Mouse (Mus musculus) midbrain, embryonic 16.5 days (tissue): ENCODE measurements at regions not wholly inside any gene's neighbourhood (a gene's known extent, or its start where the extent isn't known, plus 50 kb on each side); places are given as distances from the start of the nearest gene placed in this dataset.

ENCODE experiments used
- ATAC-seq: fragments of 200-750 bp; cut with Nextera tagmentation; 2 replicates; pipeline ENCODE4 v1.8.0; 2017; ENCODE audit warnings: moderate TSS enrichment
- H3K27ac ChIP-seq: fragments of 300-500 bp; sonication (generic); 2 replicates; pipeline ENCODE4 v1.5.1; 2014; ENCODE audit warnings: mild to moderate bottlenecking, low read length, mixed read lengths
- H3K27me3 ChIP-seq: fragments of 300-500 bp; sonication (generic); 2 replicates; pipeline ENCODE4 v1.6.1; 2014; ENCODE audit warnings: low read depth, low read length, mixed read lengths; ENCODE audit not compliant: control insufficient read depth, insufficient read depth
- H3K36me3 ChIP-seq: fragments of 300-500 bp; sonication (generic); 2 replicates; pipeline ENCODE4 v1.6.1; 2014; ENCODE audit warnings: mild to moderate bottlenecking, low read length, moderate library complexity, mixed read lengths; ENCODE audit not compliant: control insufficient read depth, insufficient read depth
- H3K4me1 ChIP-seq: fragments of 300-500 bp; sonication (generic); 2 replicates; pipeline ENCODE4 v1.6.1; 2014; ENCODE audit warnings: mild to moderate bottlenecking, low read length, mixed read lengths; ENCODE audit not compliant: control insufficient read depth, insufficient read depth
- H3K4me2 ChIP-seq: fragments of 300-500 bp; sonication (generic); 2 replicates; pipeline ENCODE4 v1.6.1; 2014; ENCODE audit warnings: mild to moderate bottlenecking, low read length, mixed read lengths
- H3K4me3 ChIP-seq: fragments of 300-500 bp; sonication (generic); 2 replicates; pipeline ENCODE4 v1.5.1; 2014; ENCODE audit warnings: low read depth, mild to moderate bottlenecking, low read length, moderate library complexity, mixed read lengths
- H3K9ac ChIP-seq: fragments of 300-500 bp; sonication (generic); 2 replicates; pipeline ENCODE4 v1.6.1; 2014; ENCODE audit warnings: low read depth, low read length, mixed read lengths
- H3K9me3 ChIP-seq: fragments of 300-500 bp; sonication (generic); replicated peaks from 2 replicates; pipeline ENCODE4 v1.6.1; 2014; ENCODE audit warnings: mild to moderate bottlenecking, low read length, mixed read lengths; ENCODE audit not compliant: control insufficient read depth, poor library complexity, severe bottlenecking
- WGBS: fragments of 180-500 bp; shearing (Covaris S2); extraction: QIAGEN DNeasy Blood & Tissue Kit; methylation state at CpG from one replicate; pipeline ENCODE4 v1.1.7; 2014; 5-methylcytosine and 5-hydroxymethylcytosine counted together

GRCm38 (mm10) chr3:115515645-115516044, 199.2 kb downstream of the S1pr1 start:
- H3K36me3 ChIP-seq, result no peaks in the 10 kb centered on the region
- no peak for ATAC-seq
- H3K4me2 ChIP-seq, result no peak overlapping the region
- no peak overlapping the region for H3K27ac ChIP-seq
- no peak overlapping the region for H3K4me3 ChIP-seq
- no peaks in the 10 kb centered on the region for H3K4me1 ChIP-seq
- WGBS, result 83% methylated on average over 4 of the region's 4 CpGs
- no peak overlapping the region for H3K9ac ChIP-seq
- H3K27me3 ChIP-seq, result no peaks in the 10 kb centered on the region
- no peaks in the 10 kb centered on the region for H3K9me3 ChIP-seq

DNA sequence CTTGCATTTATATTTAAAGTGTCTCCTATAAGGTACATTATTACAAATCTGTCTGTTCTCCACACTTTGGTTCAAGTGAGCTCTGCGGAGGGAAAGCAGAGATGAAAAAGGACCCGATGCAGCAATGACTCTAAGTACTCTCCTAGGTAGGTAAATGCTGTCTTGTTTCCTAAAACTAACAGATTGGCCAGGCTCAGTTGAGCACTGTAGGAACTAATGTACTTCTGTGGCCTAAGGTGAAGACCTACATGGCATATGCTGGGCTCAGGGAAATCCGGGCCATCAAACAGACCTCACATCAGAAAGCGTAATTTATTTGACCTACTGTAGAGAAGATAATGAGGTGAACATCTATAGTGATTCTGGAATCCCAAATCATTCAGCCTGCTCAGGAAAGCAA, 205.2 kb downstream of the S1pr1 start:
- H3K27ac ChIP-seq, result no peak overlapping the region
- H3K4me1 ChIP-seq, result no peaks in the 10 kb centered on the region
- WGBS, result 89% methylated on average over 4 of the region's 4 CpGs
- ATAC-seq, result no peak
- no peak overlapping the region for H3K4me2 ChIP-seq
- H3K9ac ChIP-seq, result no peak overlapping the region
- H3K36me3 ChIP-seq, result no peaks in the 10 kb centered on the region
- H3K4me3 ChIP-seq, result no peak overlapping the region
- H3K9me3 ChIP-seq, result no peaks in the 10 kb centered on the region
- H3K27me3 ChIP-seq, result no peaks in the 10 kb centered on the region

DNA sequence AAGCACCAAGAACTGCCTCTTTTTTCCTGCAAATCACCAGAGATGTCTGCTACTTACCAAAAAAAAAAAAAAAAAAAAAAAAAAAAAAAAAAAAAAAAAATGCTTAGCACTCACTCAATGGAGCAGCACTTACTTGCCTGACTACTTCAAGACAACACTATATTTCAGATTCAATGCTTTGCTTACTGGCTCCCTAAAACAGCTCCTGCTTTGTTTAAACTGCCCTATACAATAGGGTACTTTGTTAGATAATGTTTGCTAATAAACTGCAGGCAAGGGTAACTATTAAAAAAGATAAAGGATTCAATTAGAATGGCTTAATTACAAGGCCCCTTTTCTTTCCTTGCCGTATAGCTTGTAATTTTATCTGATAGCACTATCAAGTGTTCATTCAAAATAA, 217.5 kb downstream of the S1pr1 start:
- Histone ChIP-seq H3K36me3 (no peaks in the 10 kb centered on the region), H3K27me3 (no peaks in the 10 kb centered on the region), H3K9ac (no peak overlapping the region), H3K4me2 (no peak overlapping the region), H3K4me3 (no peak overlapping the region), H3K4me1 (no peaks in the 10 kb centered on the region), H3K27ac (no peak overlapping the region), H3K9me3 (no peaks in the 10 kb centered on the region)
- ATAC-seq, result no peak
- WGBS, result 57% methylated on average over 1 of the region's 1 CpGs

GRCm38 (mm10) chr3:115496110-115496509, 218.8 kb downstream of the S1pr1 start:
- H3K9ac ChIP-seq, result no peak overlapping the region
- ATAC-seq, result no peak
- no peaks in the 10 kb centered on the region for H3K27me3 ChIP-seq
- no peak overlapping the region for H3K27ac ChIP-seq
- H3K4me1 ChIP-seq, result no peaks in the 10 kb centered on the region
- H3K4me3 ChIP-seq, result no peak overlapping the region
- H3K4me2 ChIP-seq, result no peak overlapping the region
- H3K9me3 ChIP-seq, result no peaks in the 10 kb centered on the region
- H3K36me3 ChIP-seq, result no peaks in the 10 kb centered on the region
- 87% methylated on average over 3 of the region's 3 CpGs for WGBS

DNA sequence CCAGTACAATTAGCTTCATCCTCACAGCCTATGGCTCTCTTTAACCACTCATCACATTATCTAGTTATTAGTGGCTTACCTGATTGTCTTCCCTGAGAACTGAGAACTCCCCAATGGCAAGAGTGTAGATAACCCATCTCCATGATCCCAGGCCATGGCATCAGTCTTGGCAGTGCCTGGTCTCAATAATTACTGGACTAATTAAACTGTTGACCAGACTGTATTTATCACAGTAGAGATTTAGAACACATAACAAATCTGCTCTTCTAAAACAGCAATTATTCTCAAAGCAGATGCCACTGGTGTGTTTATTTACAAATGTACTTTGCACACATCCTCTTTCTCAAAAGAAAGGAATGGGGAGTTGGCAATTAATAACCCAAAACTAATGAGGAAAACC, 219.2 kb downstream of the S1pr1 start:
- no peak overlapping the region for H3K4me3 ChIP-seq
- H3K36me3 ChIP-seq, result no peaks in the 10 kb centered on the region
- H3K4me1 ChIP-seq, result no peaks in the 10 kb centered on the region
- no peak for ATAC-seq
- 0 out of 2 replicates have a peak, but pooled peaks cover 3% of the 10 kb centered on the region for H3K9me3 ChIP-seq
- no peak overlapping the region for H3K27ac ChIP-seq
- H3K27me3 ChIP-seq, result no peaks in the 10 kb centered on the region
- no peak overlapping the region for H3K9ac ChIP-seq
- H3K4me2 ChIP-seq, result no peak overlapping the region

DNA sequence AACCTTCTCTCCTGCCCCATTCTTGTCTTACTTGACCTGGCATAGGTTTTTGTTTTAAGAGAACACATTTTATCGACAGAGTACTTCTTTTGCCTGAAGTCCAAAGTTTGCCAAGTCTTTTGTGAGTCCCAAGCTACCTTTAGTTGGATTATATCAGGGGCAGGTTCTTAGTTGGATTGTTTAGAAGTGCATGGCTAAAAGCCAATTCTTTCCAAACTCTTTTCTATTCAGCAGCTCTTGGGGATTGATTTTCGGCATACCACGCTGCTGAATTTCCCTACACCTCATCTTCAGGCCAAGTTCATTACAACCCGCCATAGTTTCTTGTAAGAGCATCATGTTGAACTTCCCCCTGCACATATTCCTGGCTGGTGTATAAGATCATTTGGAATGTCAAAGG, 245.9 kb downstream of the S1pr1 start:
- WGBS, result 79% methylated on average over 4 of the region's 4 CpGs
- Histone ChIP-seq H3K4me3 (no peak overlapping the region), H3K4me1 (no peaks in the 10 kb centered on the region), H3K9me3 (no peaks in the 10 kb centered on the region; the same call in 1 of the 2 replicates), H3K9ac (no peak overlapping the region), H3K27me3 (no peaks in the 10 kb centered on the region), H3K4me2 (no peak overlapping the region), H3K36me3 (no peaks in the 10 kb centered on the region), H3K27ac (no peak overlapping the region)
- ATAC-seq, result no peak

GRCm38 (mm10) chr3:115467850-115468249, 247.0 kb downstream of the S1pr1 start:
- no peaks in the 10 kb centered on the region for H3K4me1 ChIP-seq
- no peaks in the 10 kb centered on the region; the same call in 1 of the 2 replicates for H3K9me3 ChIP-seq
- no peak overlapping the region for H3K9ac ChIP-seq
- ATAC-seq, result no peak
- no peaks in the 10 kb centered on the region for H3K27me3 ChIP-seq
- no peak overlapping the region for H3K4me2 ChIP-seq
- WGBS, result 41% methylated on average over 2 of the region's 2 CpGs
- no peaks in the 10 kb centered on the region for H3K36me3 ChIP-seq
- H3K27ac ChIP-seq, result no peak overlapping the region
- H3K4me3 ChIP-seq, result no peak overlapping the region

DNA sequence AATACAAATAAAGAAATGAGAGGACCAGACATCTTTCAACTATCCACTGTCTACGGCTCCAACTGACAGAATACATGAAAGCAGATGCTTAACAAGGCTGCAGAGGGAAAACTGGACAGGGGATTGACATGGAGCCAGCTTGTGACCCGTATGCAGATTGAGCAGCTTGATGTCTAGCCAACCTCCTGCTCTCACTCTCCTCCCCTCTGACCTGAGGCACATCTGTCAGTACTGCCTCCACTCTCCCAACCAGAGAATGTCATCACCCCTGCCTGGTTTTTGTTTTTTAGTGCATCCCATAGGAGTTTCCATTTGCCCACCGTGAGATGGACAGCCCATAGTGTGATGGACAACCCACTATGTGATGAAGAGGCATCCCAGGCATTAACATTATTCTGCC, 252.2 kb downstream of the S1pr1 start:
- Histone ChIP-seq H3K9ac (no peak overlapping the region), H3K27me3 (no peaks in the 10 kb centered on the region), H3K4me2 (no peak overlapping the region), H3K4me1 (no peaks in the 10 kb centered on the region), H3K9me3 (no peaks in the 10 kb centered on the region), H3K27ac (no peak overlapping the region), H3K36me3 (no peaks in the 10 kb centered on the region), H3K4me3 (no peak overlapping the region)
- no peak for ATAC-seq
- 69% methylated on average over 3 of the region's 3 CpGs for WGBS
